Mouse (Mus musculus) myocyte (in vitro differentiated cells): ENCODE measurements at regions not wholly inside any gene's neighbourhood (a gene's known extent, or its start where the extent isn't known, plus 50 kb on each side); places are given as distances from the start of the nearest gene placed in this dataset.

Experiments used
- H3K27me3 ChIP-seq: one replicate; pipeline ENCODE4 v1.6.1; 2011; ENCODE audit not compliant: control insufficient read depth, insufficient read depth, insufficient read length
- H3K36me3 ChIP-seq: one replicate; pipeline ENCODE4 v1.6.1; 2011; ENCODE audit not compliant: control insufficient read depth, insufficient read depth
- H3K4me2 ChIP-seq: one replicate; pipeline ENCODE4 v1.6.1; 2011; ENCODE audit warnings: low read depth, control low read depth
- H3K4me3 ChIP-seq: one replicate; pipeline ENCODE4 v1.5.1; 2011; ENCODE audit warnings: mild to moderate bottlenecking, control low read depth, moderate library complexity
- H3K79me2 ChIP-seq: one replicate; pipeline ENCODE4 v1.6.1; 2011; ENCODE audit not compliant: control insufficient read depth, insufficient read depth
- H3ac ChIP-seq: one replicate; pipeline ENCODE4 v1.6.1; 2011; ENCODE audit not compliant: control insufficient read depth, insufficient read length
- CEBPB ChIP-seq: IDR thresholded peaks from 2 replicates; pipeline ENCODE4 v1.6.1; 2011; ENCODE audit warnings: mild to moderate bottlenecking, moderate library complexity; ENCODE audit not compliant: poor library complexity, insufficient read depth, severe bottlenecking
- E2F4 ChIP-seq: IDR thresholded peaks from one replicate; pipeline ENCODE4 v1.6.1; 2011; ENCODE audit warnings: mild to moderate bottlenecking, control low read depth, moderate library complexity; ENCODE audit not compliant: insufficient read depth
- MAX ChIP-seq: IDR thresholded peaks from one replicate; pipeline ENCODE4 v1.6.1; 2011; ENCODE audit warnings: low read depth, mild to moderate bottlenecking, control low read depth
- MYOD1 ChIP-seq, 3 experiments: IDR thresholded peaks; one replicate each; pipeline ENCODE4 v1.6.1; 2011; ENCODE audit warnings: control low read depth in 2 of 3, low read depth in 2 of 3, mild to moderate bottlenecking in 2 of 3, moderate library complexity in 1 of 3; ENCODE audit not compliant: insufficient read length in 2 of 3, control insufficient read depth in 1 of 3
- MYOG ChIP-seq, 3 experiments: IDR thresholded peaks; one replicate each; pipeline ENCODE4 v1.6.1; 2011; ENCODE audit warnings: control low read depth in 2 of 3, low read depth in 2 of 3, mild to moderate bottlenecking in 2 of 3; ENCODE audit not compliant: insufficient read length in 2 of 3, control insufficient read depth in 1 of 3, insufficient read depth in 1 of 3
- POLR2A ChIP-seq: IDR thresholded peaks from one replicate; pipeline ENCODE4 v1.6.1; 2011; ENCODE audit warnings: low read depth, mild to moderate bottlenecking, control low read depth, moderate library complexity; ENCODE audit not compliant: insufficient read length
- POLR2AphosphoS2 ChIP-seq: IDR thresholded peaks from one replicate; pipeline ENCODE4 v1.6.1; 2011; ENCODE audit warnings: low read depth, control low read depth; ENCODE audit not compliant: insufficient read length
- REST ChIP-seq: IDR thresholded peaks from one replicate; pipeline ENCODE4 v1.6.1; 2011; ENCODE audit warnings: mild to moderate bottlenecking, control low read depth, moderate library complexity; ENCODE audit not compliant: insufficient read depth, insufficient read length
- SRF ChIP-seq: IDR thresholded peaks from one replicate; pipeline ENCODE4 v1.6.1; 2011; ENCODE audit warnings: low read depth; ENCODE audit not compliant: control insufficient read depth, insufficient read length
- TCF12 ChIP-seq: IDR thresholded peaks from one replicate; pipeline ENCODE4 v1.6.1; 2011; ENCODE audit warnings: mild to moderate bottlenecking, control low read depth; ENCODE audit not compliant: poor library complexity, insufficient read depth, severe bottlenecking
- TCF3 ChIP-seq: IDR thresholded peaks from one replicate; pipeline ENCODE4 v1.6.1; 2011; ENCODE audit warnings: low read depth, control low read depth; ENCODE audit not compliant: insufficient read length
- USF1 ChIP-seq: IDR thresholded peaks from one replicate; pipeline ENCODE4 v1.6.1; 2011; ENCODE audit warnings: low read depth, mild to moderate bottlenecking, control low read depth, moderate library complexity

DNA sequence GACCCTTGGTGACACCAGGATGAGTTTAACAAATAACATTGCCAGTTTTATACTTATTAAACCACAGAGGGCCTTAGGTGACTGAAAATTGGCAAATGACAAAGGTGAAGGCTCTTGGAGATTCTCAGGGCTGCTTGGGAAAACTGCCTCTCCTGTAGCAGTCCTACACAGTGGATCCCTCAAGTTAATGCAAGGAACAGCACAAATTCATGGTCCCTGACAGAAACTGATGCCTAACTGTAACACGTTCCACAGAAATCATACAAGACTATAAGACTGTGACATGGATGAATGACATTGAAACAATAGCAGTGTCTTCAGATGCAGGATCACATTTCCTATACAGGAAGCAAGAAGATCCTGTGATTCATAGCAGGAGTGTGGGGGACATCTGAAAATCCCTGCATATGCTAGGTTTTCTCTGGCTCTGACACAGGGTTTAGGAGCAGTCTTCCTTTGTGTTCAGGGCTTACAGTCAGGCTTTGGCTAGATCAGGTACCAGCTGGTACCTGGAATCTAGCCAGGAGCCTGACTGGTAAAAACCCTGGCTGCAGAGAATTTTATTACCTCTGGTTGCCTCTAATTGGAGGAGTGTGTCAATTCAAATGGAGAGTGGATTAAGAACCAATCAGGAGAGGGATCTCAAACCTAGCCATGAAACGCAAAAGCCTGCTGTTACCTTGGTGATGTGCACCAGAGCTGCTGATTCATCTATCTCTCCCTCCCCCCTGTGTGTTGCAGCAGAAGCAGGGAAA, 468.9 kb upstream of the Ndn start:
- H3K79me2 ChIP-seq, result no peaks in the 10 kb centered on the region
- H3K36me3 ChIP-seq, result no peaks in the 10 kb centered on the region
- no peak overlapping the region for H3K4me3 ChIP-seq

DNA sequence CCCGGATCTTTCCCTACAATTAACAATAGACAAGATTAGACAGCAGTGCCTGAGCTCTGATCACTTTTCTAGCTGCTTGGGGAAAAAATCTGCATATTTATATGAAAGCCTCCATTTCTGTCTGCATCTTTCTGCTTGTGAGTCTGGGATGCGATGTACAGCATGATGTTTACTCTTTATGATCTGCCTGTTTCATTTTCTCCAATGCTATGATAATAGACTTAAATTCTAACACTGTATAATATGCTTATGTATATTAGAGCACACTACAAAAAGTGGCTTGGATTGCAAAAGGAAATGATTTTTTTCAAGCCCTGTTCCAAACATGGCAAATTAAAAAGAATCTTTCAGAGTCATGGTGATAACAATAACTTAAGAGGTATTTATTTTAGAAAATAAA, 468.3 kb upstream of the Ndn start:
- no peaks in the 10 kb centered on the region for H3K27me3 ChIP-seq
- H3K4me2 ChIP-seq, result peak overlapping the region; percentile 73
- TF ChIP-seq POLR2AphosphoS2, result no peak
- TF ChIP-seq TCF3, result no peak
- no peak for TF ChIP-seq MYOG (IDR thresholded peaks at IDR 0.05; ENCODE audit: control insufficient read depth in 1 of 3, insufficient read depth in 1 of 3, insufficient read length in 2 of 3, low read depth in 2 of 3)
- TF ChIP-seq SRF, result no peak
- TF ChIP-seq POLR2A, result no peak
- no peak for TF ChIP-seq MAX
- H3K36me3 ChIP-seq, result no peaks in the 10 kb centered on the region
- H3ac ChIP-seq, result no peak overlapping the region
- no peak overlapping the region for H3K4me3 ChIP-seq
- no peaks in the 10 kb centered on the region for H3K79me2 ChIP-seq

More for the DNA sequence above, 468.9 kb upstream of the Ndn start:
- no peak overlapping the region for H3ac ChIP-seq
- TF ChIP-seq MYOD1 (IDR thresholded peaks at IDR 0.05; ENCODE audit: control insufficient read depth in 1 of 3, insufficient read length in 2 of 3, low read depth in 2 of 3) (no peak), TCF3 (no peak), E2F4 (no peak), CEBPB (no peak)
- H3K4me2 ChIP-seq, result peak overlapping the region; percentile 73
- H3K27me3 ChIP-seq, result no peaks in the 10 kb centered on the region

DNA sequence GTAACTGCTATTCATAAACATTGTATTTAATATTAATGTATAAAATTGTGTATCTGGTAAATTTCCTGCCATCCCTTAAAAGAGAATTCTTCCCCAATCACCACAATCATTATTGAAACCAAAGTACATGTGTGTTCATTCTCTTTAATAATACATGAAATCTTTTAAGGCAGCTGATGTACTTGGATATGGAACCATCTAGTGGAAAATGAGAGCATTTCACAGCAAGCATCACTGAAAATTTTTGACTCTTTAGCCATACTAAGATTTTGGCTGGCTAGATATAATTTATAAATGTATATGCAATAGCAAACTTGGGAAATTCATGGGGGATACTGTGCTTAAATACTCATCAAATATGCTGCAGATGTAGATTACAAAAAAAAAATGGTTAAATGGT, 467.8 kb upstream of the Ndn start:
- Histone ChIP-seq H3K4me3 (no peak overlapping the region), H3ac (no peak overlapping the region), H3K36me3 (no peaks in the 10 kb centered on the region), H3K4me2 (no peak overlapping the region), H3K79me2 (no peaks in the 10 kb centered on the region), H3K27me3 (no peaks in the 10 kb centered on the region)
- TF ChIP-seq REST (no peak), TCF12 (no peak), USF1 (no peak), POLR2A (no peak), MYOD1 (IDR thresholded peaks at IDR 0.05; ENCODE audit: control insufficient read depth in 1 of 3, insufficient read length in 2 of 3, low read depth in 2 of 3) (no peak), MAX (no peak), MYOG (IDR thresholded peaks at IDR 0.05; ENCODE audit: control insufficient read depth in 1 of 3, insufficient read depth in 1 of 3, insufficient read length in 2 of 3, low read depth in 2 of 3) (no peak), CEBPB (no peak), TCF3 (no peak), E2F4 (no peak), POLR2AphosphoS2 (no peak), SRF (no peak)
